Mouse (Mus musculus) hematopoietic stem cell, adult 5-6 weeks (primary cell): ENCODE measurements at regions not wholly inside any gene's neighbourhood (a gene's known extent, or its start where the extent isn't known, plus 50 kb on each side); places are given as distances from the start of the nearest gene placed in this dataset.
A peak's percentile ranks its signal among the peaks of the same experiment; 100 is the strongest.

ENCODE experiments used
- ATAC-seq, 2 experiments: fragments of 125-278 bp in 1 of 2; replicated peaks in 1 of 2; 2 replicates each; pipeline ENCODE4 v1.8.0; 2016 to 2017; ENCODE audit warnings: inconsistent platforms in 2 of 2, mild to moderate bottlenecking in 2 of 2, moderate number of reproducible peaks in 2 of 2, low read depth in 1 of 2, moderate TSS enrichment in 1 of 2; ENCODE audit not compliant: low FRiP score in 2 of 2, poor library complexity in 2 of 2, severe bottlenecking in 2 of 2, insufficient read depth in 1 of 2, low TSS enrichment in 1 of 2

DNA sequence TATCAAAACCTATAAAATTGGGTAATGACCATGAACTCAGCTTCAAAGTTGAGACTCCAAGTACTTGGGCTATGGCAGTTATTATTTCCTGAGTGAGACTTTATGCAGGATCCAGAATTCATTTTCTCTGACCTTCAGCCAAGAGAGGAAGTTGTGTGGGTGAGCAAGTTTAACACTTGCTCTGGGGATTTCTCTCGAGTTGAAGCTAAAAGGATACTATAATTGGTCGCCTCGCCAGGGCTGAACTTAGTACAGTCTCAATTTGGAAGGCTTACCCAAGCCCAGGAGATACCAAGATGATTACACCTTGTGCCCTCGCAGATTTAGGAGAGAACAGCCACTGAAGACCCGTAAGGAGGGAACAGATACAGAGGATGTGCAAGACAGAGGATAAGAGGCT, 570.4 kb upstream of the Atp2b1 start:
- ATAC-seq = no peak

GRCm38 (mm10) chr10:98349466-98349865, 564.7 kb upstream of the Atp2b1 start:
- ATAC-seq = no peak

- no peak for ATAC-seq
These were observed 563.8 kb upstream of the Atp2b1 start for GRCm38 (mm10) chr10:98350318-98350926.

- ATAC-seq = no peak
These were observed 562.1 kb upstream of the Atp2b1 start for GRCm38 (mm10) chr10:98352061-98352460.

DNA sequence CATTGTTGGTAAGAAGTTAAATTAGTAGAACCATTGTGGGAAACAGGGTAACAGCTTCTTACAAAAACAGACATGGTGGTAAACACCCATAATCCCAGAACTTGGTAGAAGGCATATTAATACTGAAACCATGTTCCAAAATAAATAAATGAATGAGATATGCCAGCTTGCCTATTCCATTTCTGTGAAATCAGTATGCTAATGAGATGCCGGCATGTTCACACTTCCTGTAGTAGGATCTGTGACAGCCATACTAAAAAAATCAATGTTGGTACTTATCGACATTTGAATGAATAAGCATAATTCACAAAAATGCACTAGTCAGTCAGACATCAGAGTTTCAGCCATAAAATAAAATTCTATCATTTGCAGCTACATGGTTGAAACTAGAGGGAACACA, 559.7 kb upstream of the Atp2b1 start:
- no peak for ATAC-seq

DNA sequence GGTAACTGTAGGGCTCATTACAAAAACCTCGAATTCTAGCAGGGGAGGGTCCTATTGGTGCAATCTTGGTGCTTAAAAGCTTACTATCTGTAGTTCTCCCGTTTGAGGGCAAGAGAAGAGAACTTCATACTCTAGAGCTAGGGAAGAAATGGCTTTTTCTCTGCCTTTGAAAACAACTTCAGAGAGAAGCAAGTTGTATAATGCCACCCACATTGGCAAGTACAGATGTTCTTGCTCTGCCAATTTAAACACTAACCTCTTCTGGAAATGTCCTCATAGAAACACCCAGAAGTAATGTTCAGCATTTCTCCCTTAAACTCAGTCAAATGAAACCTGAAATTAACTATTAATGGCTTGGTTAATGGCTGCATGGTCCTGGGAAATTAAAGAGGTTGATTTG, 549.6 kb upstream of the Atp2b1 start:
- ATAC-seq = no peak

- no peak for ATAC-seq
These were observed 541.6 kb upstream of the Atp2b1 start for GRCm38 (mm10) chr10:98372561-98372960.

DNA sequence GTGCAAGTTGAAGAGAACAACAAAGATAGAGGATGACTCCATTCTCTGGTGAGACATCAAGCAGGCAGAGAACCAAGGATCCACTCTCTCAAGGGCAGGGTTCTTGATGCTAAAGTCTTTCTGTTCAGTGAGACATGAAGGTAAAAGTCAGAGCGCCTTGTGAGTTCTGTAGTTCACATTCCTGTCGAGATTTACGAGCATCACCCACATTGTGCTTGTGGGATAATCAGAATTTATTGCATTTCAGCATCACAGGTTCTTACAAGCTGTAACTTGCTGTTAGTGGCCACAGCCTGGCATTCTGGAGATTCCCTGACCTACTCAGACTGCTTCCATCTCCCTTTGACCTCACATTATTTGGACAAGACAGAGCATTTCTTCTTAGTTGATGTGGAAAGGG, 540.9 kb upstream of the Atp2b1 start:
- ATAC-seq = no peak

- ATAC-seq = no peak
These were observed 539.5 kb upstream of the Atp2b1 start for GRCm38 (mm10) chr10:98374684-98375083.

- ATAC-seq = no peak
These were observed 525.7 kb upstream of the Atp2b1 start for GRCm38 (mm10) chr10:98388543-98388942.

DNA sequence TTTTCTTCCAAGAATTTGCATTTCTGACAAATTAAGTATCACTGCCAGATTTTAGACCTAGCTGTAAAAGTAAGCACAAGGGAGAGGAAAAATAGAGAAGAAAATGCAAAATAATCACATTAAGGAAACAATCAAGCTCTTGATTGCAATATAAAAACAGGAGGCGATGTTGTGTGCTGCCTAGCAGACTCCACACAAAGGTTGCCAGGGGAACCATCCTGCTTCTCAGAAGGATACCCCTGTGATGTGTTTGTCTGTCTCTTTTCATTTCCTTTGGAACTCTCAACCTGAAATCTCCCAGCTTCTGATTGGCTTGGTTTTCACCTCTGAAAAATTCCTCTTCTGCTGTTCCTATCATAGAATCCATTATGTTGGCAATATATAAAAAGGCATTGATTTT, 514.3 kb upstream of the Atp2b1 start:
- ATAC-seq = no peak

DNA sequence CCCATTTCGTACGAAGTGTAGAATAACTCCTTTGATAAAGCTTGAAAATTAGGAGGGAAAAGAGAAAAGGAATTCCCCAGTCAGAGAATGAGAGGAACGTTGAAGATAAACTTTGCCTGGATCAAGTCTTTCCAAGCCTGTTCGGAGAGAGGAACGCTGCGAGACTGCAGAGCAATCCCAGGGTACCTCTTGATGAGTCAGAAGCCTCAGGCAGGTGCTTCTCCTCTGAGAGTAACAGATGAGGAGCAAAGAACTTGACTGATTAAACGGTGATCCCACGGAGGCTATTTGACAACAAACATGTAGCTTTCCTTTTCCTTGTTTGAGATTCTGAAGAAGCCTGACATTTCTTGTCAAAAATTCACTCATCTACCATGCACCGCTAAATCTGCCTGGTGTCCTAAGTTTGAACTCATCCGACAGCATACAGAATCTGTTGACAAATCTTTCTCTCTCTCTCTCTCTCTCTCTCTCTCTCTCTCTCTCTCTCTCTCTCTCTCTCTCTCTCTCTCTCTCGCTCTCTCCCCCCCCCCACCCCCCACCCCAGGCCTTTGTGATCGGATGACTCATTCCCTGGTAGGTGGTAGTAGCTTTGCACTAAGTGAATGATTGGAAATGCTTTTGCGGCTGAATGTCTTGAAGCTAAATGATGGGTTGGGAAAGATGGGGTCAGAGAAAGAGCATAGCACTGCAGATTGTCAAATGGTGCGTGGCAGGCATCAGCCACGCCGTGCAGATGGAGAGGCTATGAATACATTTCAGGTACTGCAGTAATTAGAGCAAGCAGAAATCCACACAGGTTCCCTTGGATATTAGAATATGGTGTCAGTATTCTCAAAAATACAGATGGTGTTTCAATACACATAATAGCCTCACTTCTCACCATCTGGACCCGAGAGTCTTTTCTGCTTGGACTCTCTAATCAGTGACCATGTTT, 496.1 kb upstream of the Atp2b1 start:
- no peak for ATAC-seq

DNA sequence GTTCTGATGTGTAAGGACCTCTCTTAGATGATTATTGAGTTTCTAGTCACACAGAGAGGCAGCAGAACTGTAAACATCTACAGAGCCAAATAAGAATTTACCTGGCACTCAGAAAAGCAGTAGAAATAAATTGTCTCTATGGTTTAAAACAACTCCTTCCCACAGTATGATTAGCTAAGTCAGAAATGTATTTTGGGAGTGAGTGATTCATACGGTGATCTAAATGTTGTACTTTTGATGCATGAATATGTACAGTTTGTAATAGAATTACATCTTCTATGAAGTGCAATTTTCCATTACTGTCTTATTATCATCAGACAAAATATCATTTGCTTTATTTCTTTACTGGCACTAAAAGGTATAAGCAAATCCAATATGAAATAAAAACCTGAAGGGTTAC, 489.8 kb upstream of the Atp2b1 start:
- ATAC-seq = no peak

DNA sequence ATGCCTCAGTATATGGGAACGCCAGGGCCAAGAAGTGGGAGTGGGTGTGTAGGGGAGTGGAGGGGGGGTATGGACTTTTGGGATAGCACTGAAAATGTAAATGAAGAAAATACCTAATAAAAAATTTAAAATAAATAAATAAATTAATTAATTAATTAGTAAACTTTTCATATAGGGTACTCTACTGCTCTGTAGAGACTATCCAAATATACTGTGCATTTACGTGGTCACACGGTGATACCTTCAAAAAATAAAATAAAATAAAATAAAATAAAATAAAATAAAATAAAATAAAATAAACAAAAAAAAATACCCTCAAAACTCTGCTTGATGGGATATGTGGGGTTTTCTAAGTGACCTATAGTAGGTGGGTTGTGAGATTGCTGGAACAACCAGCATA, 479.2 kb upstream of the Atp2b1 start:
- no peak for ATAC-seq

DNA sequence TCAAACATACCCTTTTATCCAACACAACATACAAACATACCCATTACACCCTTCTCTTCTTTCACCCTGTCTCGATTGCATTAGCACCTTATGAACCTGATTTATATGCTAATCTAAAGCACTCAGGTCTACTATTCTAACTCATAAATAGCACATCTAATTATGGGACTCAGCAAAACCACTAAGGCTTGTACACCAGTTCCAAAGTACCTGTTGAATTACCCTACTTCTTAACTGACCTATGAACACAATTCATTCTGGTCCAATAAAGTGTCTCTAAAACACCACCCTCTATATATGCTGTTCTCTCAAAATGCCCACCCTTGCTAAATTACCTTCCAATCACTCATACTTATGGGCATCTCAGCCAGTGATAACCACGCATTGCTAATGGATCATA, 452.7 kb upstream of the Atp2b1 start:
- ATAC-seq = no peak

- ATAC-seq = no peak
These were observed 439.6 kb upstream of the Atp2b1 start for GRCm38 (mm10) chr10:98474581-98474980.

GRCm38 (mm10) chr10:98485751-98486681, 428.2 kb upstream of the Atp2b1 start:
- ATAC-seq = no peak

GRCm38 (mm10) chr10:98494354-98494753, 419.9 kb upstream of the Atp2b1 start:
- ATAC-seq = peak; percentile 100
